Mouse (Mus musculus) thymus, postnatal 36 days (tissue): ENCODE results near the gene Bbs1.
"Not testable (repeated sequence)": the region's sequence is repeated elsewhere in the genome, so short reads cannot be mapped to it uniquely, and the experiment has no call there.

Source experiments
- DNase-seq, 2 experiments: peaks; one replicate each; pipeline ENCODE4 v3.0.0; 2022; ENCODE audit warnings: mixed read lengths in 2 of 2

The Bbs1 gene

GRCm38 (mm10) chr19:4905979-4906794 lies at the start of gene Bbs1:
Gene Bbs1 (minus strand): TSS chr19:4906628.
- peak; percentile 73 to 74 for DNase-seq

GRCm38 (mm10) chr19:4948641-4949040 lies 42.2 kb upstream of the Bbs1 start:
- not testable (repeated sequence) for DNase-seq

- no peak for DNase-seq
Measured at GRCm38 (mm10) chr19:4945540-4945939, 39.1 kb upstream of the Bbs1 start.

- no peak for DNase-seq
Measured at GRCm38 (mm10) chr19:4943253-4943588, 36.8 kb upstream of the Bbs1 start.

GRCm38 (mm10) chr19:4942551-4943252 lies 36.3 kb upstream of the Bbs1 start, which contains the start of gene Peli3:
Gene Peli3 (minus strand): TSS chr19:4943127.
- DNase-seq = peak; percentile 80 to 81

GRCm38 (mm10) chr19:4937444-4938310 lies 31.2 kb upstream of the Bbs1 start:
- no peak for DNase-seq

GRCm38 (mm10) chr19:4936896-4937295 lies 30.5 kb upstream of the Bbs1 start:
- DNase-seq = no peak

- DNase-seq = no peak
Measured at GRCm38 (mm10) chr19:4928781-4929180, 22.4 kb upstream of the Bbs1 start.

GRCm38 (mm10) chr19:4927904-4928531 lies 21.6 kb upstream of the Bbs1 start, which contains the start of gene Dpp3:
Gene Dpp3 (minus strand): TSS chr19:4928287.
- DNase-seq = peak; percentile 99

GRCm38 (mm10) chr19:4925121-4925860 lies 18.9 kb upstream of the Bbs1 start:
- no peak for DNase-seq

- no peak for DNase-seq
Measured at GRCm38 (mm10) chr19:4919652-4920051, 13.2 kb upstream of the Bbs1 start.

GRCm38 (mm10) chr19:4916827-4917226 lies 10.4 kb upstream of the Bbs1 start:
- DNase-seq = no peak

GRCm38 (mm10) chr19:4915924-4916603 lies 9.6 kb upstream of the Bbs1 start:
- DNase-seq = no peak

GRCm38 (mm10) chr19:4909376-4909775 lies 2.9 kb upstream of the Bbs1 start:
- no peak for DNase-seq

- DNase-seq = peak; percentile 29 to 35
Measured at GRCm38 (mm10) chr19:4908107-4908506, 1.7 kb upstream of the Bbs1 start.

GRCm38 (mm10) chr19:4899888-4900287 lies 6.5 kb downstream of the Bbs1 start:
- DNase-seq = no peak

GRCm38 (mm10) chr19:4898972-4899371 lies 7.5 kb downstream of the Bbs1 start:
- no peak for DNase-seq

GRCm38 (mm10) chr19:4896780-4897520 lies 9.5 kb downstream of the Bbs1 start:
- no peak for DNase-seq

GRCm38 (mm10) chr19:4891798-4892197 lies 14.6 kb downstream of the Bbs1 start:
- no peak for DNase-seq

GRCm38 (mm10) chr19:4889791-4890190 lies 16.6 kb downstream of the Bbs1 start:
- DNase-seq = no peak

GRCm38 (mm10) chr19:4883961-4884360 lies 22.5 kb downstream of the Bbs1 start:
- DNase-seq = no peak
